Mouse (Mus musculus): ENCODE measurements around the gene Efemp1. TPM values are rescaled to one million over a fixed set of nuclear protein-coding genes. Genes with fewer than 3 reads are reported as not detected.

Efemp1 gene
- 13.0 and 16.5 TPM in 2 replicates for polyA plus RNA-seq (2014; fragmentation: Nextera tagmentation; extraction: Ambion mirVana)

DNA sequence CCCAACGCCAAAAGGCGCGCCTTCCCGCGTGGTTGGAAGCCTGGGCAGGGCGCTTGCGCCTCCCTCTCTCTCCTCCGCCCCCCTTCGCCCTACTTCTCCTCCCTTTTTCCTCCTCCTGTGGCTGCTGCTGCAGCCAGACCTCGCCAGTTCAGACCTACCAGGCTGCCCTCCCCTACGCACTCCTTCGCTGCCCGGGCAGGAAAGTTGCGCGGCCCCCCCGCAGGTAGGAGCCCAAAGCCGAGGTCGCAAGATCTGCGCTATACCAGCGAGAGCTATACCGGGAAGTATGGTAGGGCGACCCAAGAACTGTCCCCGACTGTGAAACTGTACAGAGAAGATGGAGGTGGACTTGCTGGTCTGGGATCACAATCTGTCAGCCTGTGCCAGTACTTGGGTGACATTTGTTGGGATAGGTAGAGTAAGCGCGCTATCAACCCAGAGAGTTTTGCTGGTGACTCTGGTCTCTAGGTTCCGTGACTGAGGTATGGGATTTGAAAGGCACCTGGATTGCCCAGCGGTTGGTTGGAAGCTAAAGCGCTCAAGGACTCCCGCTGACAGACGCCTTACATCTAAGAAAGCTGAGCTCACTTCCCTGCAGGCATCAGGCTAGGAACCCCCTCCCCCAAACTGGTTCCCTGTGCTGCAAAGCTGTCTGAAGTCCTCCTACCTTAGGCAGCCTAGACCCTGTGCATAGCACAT is at the start of gene Efemp1:
TSS of gene Efemp1 (plus strand) at position 103 of the 699 bp plus-strand sequence.
- WGBS = under 1% methylated on average over 30 of the region's 30 CpGs
- H3K27ac ChIP-seq (replicated peaks in 1 of 2; ENCODE audit: control insufficient read depth in 1 of 2, insufficient read depth in 1 of 2, low read depth in 2 of 2, low read length in 2 of 2) = no peak within 1 kb of the TSS

DNA sequence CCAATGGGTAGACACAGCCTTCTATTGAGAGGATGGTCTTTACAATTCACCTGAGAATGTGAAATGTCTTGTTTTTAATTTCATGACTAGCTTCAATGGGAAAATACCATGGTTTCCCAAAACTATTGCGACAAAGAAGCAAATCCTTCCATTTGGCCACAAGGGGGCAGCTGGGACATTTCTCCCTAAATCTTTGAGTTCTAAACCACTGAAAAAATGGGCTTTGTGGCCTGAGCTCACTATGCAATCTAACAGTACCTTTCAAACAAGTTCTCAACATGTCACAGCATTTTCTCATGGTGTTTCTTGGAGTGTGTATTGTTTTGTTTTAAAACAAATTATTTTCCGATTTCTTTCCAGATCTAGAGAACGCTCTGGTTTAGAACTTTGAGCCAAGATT is 44.3 kb upstream of the Efemp1 start:
- H3K27ac ChIP-seq (replicated peaks in 1 of 2; ENCODE audit: control insufficient read depth in 1 of 2, insufficient read depth in 1 of 2, low read depth in 2 of 2, low read length in 2 of 2) = no peak overlapping the region
- no peak overlapping the region for H3K9ac ChIP-seq (ENCODE audit: low read length)
- H3K4me2 ChIP-seq (ENCODE audit: low read length) = no peak overlapping the region
- H3K4me3 ChIP-seq (ENCODE audit: control insufficient read depth in 1 of 2, insufficient read depth in 1 of 2, low read depth in 1 of 2, low read length in 2 of 2) = no peak overlapping the region
- H3K36me3 ChIP-seq (ENCODE audit: control insufficient read depth, insufficient read depth, low read length) = no peaks in the 10 kb centered on the region
- H3K27me3 ChIP-seq (ENCODE audit: control insufficient read depth, insufficient read depth, low read length) = no peaks in the 10 kb centered on the region
- H3K9me3 ChIP-seq (ENCODE audit: control insufficient read depth, low read length) = no peaks in the 10 kb centered on the region
- ATAC-seq (ENCODE audit: insufficient number of reproducible peaks, insufficient read depth, low FRiP score, low read depth) = no peak
- peaks cover 0 to 5% of the 10 kb centered on the region in 2 experiments; a peak in 2 of 4 replicates for H3K4me1 ChIP-seq (ENCODE audit: control insufficient read depth in 2 of 2, insufficient read depth in 2 of 2, low read length in 2 of 2)
- 65% methylated on average over 3 of the region's 3 CpGs for WGBS

More for the DNA sequence above, at the start of gene Efemp1:
- peaks cover 16% of the 10 kb centered on the region for H3K27me3 ChIP-seq (ENCODE audit: control insufficient read depth, insufficient read depth, low read length)
- ATAC-seq (ENCODE audit: insufficient number of reproducible peaks, insufficient read depth, low FRiP score, low read depth) = peak; percentile 47; the same call in 1 of the 2 replicates
- H3K9me3 ChIP-seq (ENCODE audit: control insufficient read depth, low read length) = no peaks in the 10 kb centered on the region
- H3K9ac ChIP-seq (ENCODE audit: low read length) = peak within 1 kb of the TSS; percentile 59; the same call in 1 of the 2 replicates
- H3K4me1 ChIP-seq (ENCODE audit: control insufficient read depth in 2 of 2, insufficient read depth in 2 of 2, low read length in 2 of 2) = peaks cover 0 to 12% of the 10 kb centered on the region in 2 experiments; a peak in 1 of 4 replicates
- H3K36me3 ChIP-seq (ENCODE audit: control insufficient read depth, insufficient read depth, low read length) = no peaks in the 10 kb centered on the region
- H3K4me3 ChIP-seq (ENCODE audit: control insufficient read depth in 1 of 2, insufficient read depth in 1 of 2, low read depth in 1 of 2, low read length in 2 of 2) = peak within 1 kb of the TSS; percentile 44 to 51
- H3K4me2 ChIP-seq (ENCODE audit: low read length) = peak within 1 kb of the TSS; percentile 80

DNA sequence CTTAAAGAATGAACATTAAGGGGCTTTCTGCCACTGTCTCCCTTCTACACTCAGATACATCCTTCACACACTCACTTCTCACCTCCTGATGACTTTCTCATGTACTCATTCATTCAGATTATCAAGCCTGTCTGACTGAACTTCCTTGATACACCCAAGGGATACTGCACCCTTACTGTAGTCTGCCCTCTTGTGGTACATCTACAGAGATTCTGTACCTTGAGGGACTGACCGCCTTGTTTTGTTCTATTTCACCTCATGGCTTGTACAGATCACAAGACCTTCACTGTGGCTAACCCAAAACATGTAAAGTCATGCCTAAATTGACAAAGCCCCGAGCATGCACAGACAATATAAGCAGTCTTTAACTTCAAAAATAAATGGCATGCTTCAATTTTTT is 41.1 kb upstream of the Efemp1 start:
- no peak overlapping the region for H3K4me3 ChIP-seq (ENCODE audit: control insufficient read depth in 1 of 2, insufficient read depth in 1 of 2, low read depth in 1 of 2, low read length in 2 of 2)
- H3K36me3 ChIP-seq (ENCODE audit: control insufficient read depth, insufficient read depth, low read length) = no peaks in the 10 kb centered on the region
- no peak overlapping the region for H3K27ac ChIP-seq (replicated peaks in 1 of 2; ENCODE audit: control insufficient read depth in 1 of 2, insufficient read depth in 1 of 2, low read depth in 2 of 2, low read length in 2 of 2)
- WGBS = 70% methylated on average over 2 of the region's 2 CpGs
- no peak for ATAC-seq (ENCODE audit: insufficient number of reproducible peaks, insufficient read depth, low FRiP score, low read depth)
- H3K4me1 ChIP-seq (ENCODE audit: control insufficient read depth in 2 of 2, insufficient read depth in 2 of 2, low read length in 2 of 2) = peaks cover 0 to 5% of the 10 kb centered on the region in 2 experiments; a peak in 2 of 4 replicates
- no peaks in the 10 kb centered on the region for H3K27me3 ChIP-seq (ENCODE audit: control insufficient read depth, insufficient read depth, low read length)
- no peak overlapping the region for H3K9ac ChIP-seq (ENCODE audit: low read length)
- H3K4me2 ChIP-seq (ENCODE audit: low read length) = no peak overlapping the region
- no peaks in the 10 kb centered on the region for H3K9me3 ChIP-seq (ENCODE audit: control insufficient read depth, low read length)

DNA sequence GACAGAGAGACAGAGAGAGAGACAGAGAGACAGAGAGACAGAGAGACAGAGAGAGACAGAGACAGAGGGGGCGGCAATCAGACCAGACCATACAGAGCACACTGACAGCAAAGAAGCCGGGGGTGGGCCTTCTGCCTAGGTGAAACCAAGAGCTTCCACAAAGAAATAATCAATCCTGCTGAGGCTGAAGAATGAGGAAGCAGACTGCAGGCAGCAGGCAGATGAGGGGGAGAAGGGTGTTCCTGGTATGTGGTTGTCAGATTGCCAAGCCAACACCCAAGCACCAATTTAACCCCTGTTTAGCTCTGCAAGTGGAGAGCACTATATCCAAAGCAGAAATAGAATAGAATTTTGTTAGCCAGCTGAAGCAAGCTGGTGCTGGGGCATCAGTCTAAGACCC is 40.4 kb upstream of the Efemp1 start:
- H3K4me2 ChIP-seq (ENCODE audit: low read length) = no peak overlapping the region
- WGBS = 36% methylated on average over 2 of the region's 2 CpGs
- ATAC-seq (ENCODE audit: insufficient number of reproducible peaks, insufficient read depth, low FRiP score, low read depth) = no peak

DNA sequence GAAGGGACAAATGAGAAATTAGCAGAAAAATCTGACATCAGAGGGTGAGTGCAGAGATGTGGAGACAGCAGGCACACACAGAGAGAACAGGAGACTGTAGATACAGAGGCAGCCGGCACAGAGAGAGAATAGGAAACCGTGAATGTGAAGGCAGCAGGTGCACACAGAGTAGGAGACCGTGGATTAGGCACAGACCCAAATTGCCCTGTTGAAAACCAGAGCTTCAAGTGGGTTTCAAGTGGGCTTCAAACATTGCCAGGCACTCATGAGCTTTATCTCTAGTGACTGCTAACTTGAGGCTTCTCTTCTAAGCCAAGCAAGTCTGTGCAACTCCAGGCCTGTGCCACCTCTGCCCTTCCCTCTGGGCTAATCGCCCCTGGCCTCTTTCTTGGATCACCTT is 35.6 kb upstream of the Efemp1 start:
- H3K4me3 ChIP-seq (ENCODE audit: control insufficient read depth in 1 of 2, insufficient read depth in 1 of 2, low read depth in 1 of 2, low read length in 2 of 2) = no peak overlapping the region
- 0 out of 2 replicates have a peak, but pooled peaks cover 3% of the 10 kb centered on the region for H3K27me3 ChIP-seq (ENCODE audit: control insufficient read depth, insufficient read depth, low read length)
- H3K4me2 ChIP-seq (ENCODE audit: low read length) = no peak overlapping the region
- 38% methylated on average over 4 of the region's 4 CpGs for WGBS
- H3K4me1 ChIP-seq (ENCODE audit: control insufficient read depth in 2 of 2, insufficient read depth in 2 of 2, low read length in 2 of 2) = peaks cover 0 to 7% of the 10 kb centered on the region in 2 experiments; a peak in 3 of 4 replicates
- no peak overlapping the region for H3K9ac ChIP-seq (ENCODE audit: low read length)
- peak; percentile 47; the same call in 1 of the 2 replicates for ATAC-seq (ENCODE audit: insufficient number of reproducible peaks, insufficient read depth, low FRiP score, low read depth)
- H3K9me3 ChIP-seq (ENCODE audit: control insufficient read depth, low read length) = no peaks in the 10 kb centered on the region
- no peaks in the 10 kb centered on the region for H3K36me3 ChIP-seq (ENCODE audit: control insufficient read depth, insufficient read depth, low read length)
- H3K27ac ChIP-seq (replicated peaks in 1 of 2; ENCODE audit: control insufficient read depth in 1 of 2, insufficient read depth in 1 of 2, low read depth in 2 of 2, low read length in 2 of 2) = no peak overlapping the region

More for the DNA sequence above, 40.4 kb upstream of the Efemp1 start:
- no peak overlapping the region for H3K4me3 ChIP-seq (ENCODE audit: control insufficient read depth in 1 of 2, insufficient read depth in 1 of 2, low read depth in 1 of 2, low read length in 2 of 2)
- H3K36me3 ChIP-seq (ENCODE audit: control insufficient read depth, insufficient read depth, low read length) = no peaks in the 10 kb centered on the region
- H3K9ac ChIP-seq (ENCODE audit: low read length) = no peak overlapping the region
- no peaks in the 10 kb centered on the region for H3K9me3 ChIP-seq (ENCODE audit: control insufficient read depth, low read length)
- H3K27ac ChIP-seq (replicated peaks in 1 of 2; ENCODE audit: control insufficient read depth in 1 of 2, insufficient read depth in 1 of 2, low read depth in 2 of 2, low read length in 2 of 2) = no peak overlapping the region
- peaks cover 0 to 6% of the 10 kb centered on the region in 2 experiments; a peak in 3 of 4 replicates for H3K4me1 ChIP-seq (ENCODE audit: control insufficient read depth in 2 of 2, insufficient read depth in 2 of 2, low read length in 2 of 2)
- H3K27me3 ChIP-seq (ENCODE audit: control insufficient read depth, insufficient read depth, low read length) = no peaks in the 10 kb centered on the region

DNA sequence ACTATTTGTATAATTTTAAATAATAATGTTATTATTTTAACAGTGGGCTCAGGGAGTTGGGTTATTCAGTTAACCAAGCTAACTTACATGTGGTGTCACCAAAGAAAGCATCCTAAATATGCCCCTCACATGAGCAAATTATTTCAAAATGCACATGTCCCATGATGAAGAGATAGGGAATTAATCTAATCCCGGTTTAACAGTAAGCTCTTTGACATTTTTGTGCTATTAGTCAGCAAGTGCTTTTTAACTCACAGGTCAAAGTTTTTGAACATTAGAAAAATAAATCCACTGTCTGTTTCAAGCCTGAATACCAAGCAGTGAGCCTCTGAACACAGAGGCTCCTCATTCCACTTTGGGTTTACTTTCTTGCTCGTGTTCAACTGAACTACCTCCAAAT is 26.1 kb upstream of the Efemp1 start:
- no peak for ATAC-seq (ENCODE audit: insufficient number of reproducible peaks, insufficient read depth, low FRiP score, low read depth)
- 75% methylated on average over 2 of the region's 2 CpGs for WGBS
- no peak overlapping the region for H3K4me2 ChIP-seq (ENCODE audit: low read length)
- H3K9me3 ChIP-seq (ENCODE audit: control insufficient read depth, low read length) = no peaks in the 10 kb centered on the region
- H3K4me3 ChIP-seq (ENCODE audit: control insufficient read depth in 1 of 2, insufficient read depth in 1 of 2, low read depth in 1 of 2, low read length in 2 of 2) = no peak overlapping the region
- no peak overlapping the region for H3K9ac ChIP-seq (ENCODE audit: low read length)
- no peaks in the 10 kb centered on the region for H3K27me3 ChIP-seq (ENCODE audit: control insufficient read depth, insufficient read depth, low read length)
- no peaks in the 10 kb centered on the region for H3K4me1 ChIP-seq (ENCODE audit: control insufficient read depth in 2 of 2, insufficient read depth in 2 of 2, low read length in 2 of 2)
- no peak overlapping the region for H3K27ac ChIP-seq (replicated peaks in 1 of 2; ENCODE audit: control insufficient read depth in 1 of 2, insufficient read depth in 1 of 2, low read depth in 2 of 2, low read length in 2 of 2)
- H3K36me3 ChIP-seq (ENCODE audit: control insufficient read depth, insufficient read depth, low read length) = no peaks in the 10 kb centered on the region

DNA sequence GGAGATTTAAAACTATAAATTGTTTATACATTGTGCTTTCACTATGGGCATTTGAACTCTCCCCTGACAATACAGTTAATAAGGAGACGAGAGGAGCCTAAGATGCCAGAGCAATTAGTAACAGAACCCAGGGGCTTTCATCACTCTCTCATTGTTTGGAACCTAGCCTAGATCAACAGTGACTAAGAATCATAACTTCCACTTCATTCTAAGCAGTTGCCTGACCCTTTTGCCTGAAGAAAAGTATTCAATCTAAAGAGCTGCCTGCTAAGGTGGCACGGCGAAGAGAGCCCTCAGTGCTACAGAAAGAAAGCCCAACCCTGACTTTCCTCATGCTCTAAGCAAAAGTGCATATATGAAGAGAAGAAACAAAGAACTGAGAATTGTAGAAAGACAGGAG is 19.2 kb upstream of the Efemp1 start:
- Histone ChIP-seq H3K4me1 (ENCODE audit: control insufficient read depth in 2 of 2, insufficient read depth in 2 of 2, low read length in 2 of 2) (no peaks in the 10 kb centered on the region; a peak in 2 of 4 replicates), H3K27ac (replicated peaks in 1 of 2; ENCODE audit: control insufficient read depth in 1 of 2, insufficient read depth in 1 of 2, low read depth in 2 of 2, low read length in 2 of 2) (no peak overlapping the region), H3K9ac (ENCODE audit: low read length) (no peak overlapping the region), H3K4me2 (ENCODE audit: low read length) (no peak overlapping the region), H3K4me3 (ENCODE audit: control insufficient read depth in 1 of 2, insufficient read depth in 1 of 2, low read depth in 1 of 2, low read length in 2 of 2) (no peak overlapping the region), H3K36me3 (ENCODE audit: control insufficient read depth, insufficient read depth, low read length) (no peaks in the 10 kb centered on the region), H3K27me3 (ENCODE audit: control insufficient read depth, insufficient read depth, low read length) (no peaks in the 10 kb centered on the region), H3K9me3 (ENCODE audit: control insufficient read depth, low read length) (no peaks in the 10 kb centered on the region)
- WGBS = 26% methylated on average over 3 of the region's 3 CpGs
- no peak for ATAC-seq (ENCODE audit: insufficient number of reproducible peaks, insufficient read depth, low FRiP score, low read depth)
